Mouse (Mus musculus) right cerebral cortex, postnatal 25 days (tissue): ENCODE data around the gene 4930522H14Rik.
A peak's percentile ranks its signal among the peaks of the same experiment; 100 is the strongest.

Source experiments
- DNase-seq: peaks from one replicate; pipeline ENCODE4 v3.0.0; 2022

The 4930522H14Rik gene

DNA sequence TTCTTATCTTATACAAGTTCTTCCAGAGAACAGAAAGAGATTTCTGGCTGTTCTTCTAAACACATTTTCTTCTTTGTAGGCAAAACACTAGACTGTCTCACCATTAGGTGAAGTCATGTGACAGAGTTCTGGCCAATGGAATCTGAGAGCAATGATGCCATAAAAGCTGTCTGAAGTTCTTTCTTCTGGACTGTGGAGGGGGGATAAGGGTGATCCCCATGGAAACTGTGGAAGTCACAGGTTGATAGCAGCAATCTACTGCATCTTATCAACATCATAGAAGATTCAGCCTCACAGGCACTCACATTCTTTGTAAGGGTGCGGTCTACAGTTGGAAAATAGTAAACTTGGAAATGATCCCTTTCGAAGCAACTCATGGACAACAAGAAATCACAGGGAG lies at the start of gene 4930522H14Rik:
Gene 4930522H14Rik (minus strand): TSS at position 187 of the 400 bp plus-strand sequence.
- DNase-seq, result no peak

DNA sequence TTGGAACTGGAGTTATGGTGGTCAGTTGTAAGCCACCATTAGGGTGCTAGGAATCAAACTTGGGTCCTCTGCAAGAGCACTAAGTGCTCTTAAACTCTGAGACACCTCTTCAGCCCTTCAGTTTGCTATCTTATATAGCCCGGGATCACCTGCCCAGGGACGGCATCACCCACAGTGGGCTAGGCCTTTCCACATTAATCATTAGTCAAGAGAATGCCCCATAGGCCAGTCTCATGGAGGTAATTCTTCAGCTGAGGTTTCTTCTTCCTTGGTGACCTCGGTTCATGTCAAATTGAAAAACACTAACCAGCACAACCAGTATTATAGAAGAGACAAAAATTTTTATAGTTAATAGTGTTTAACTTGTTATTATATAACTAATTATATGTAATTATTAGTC lies 47.3 kb upstream of the 4930522H14Rik start:
- no peak for DNase-seq

DNA sequence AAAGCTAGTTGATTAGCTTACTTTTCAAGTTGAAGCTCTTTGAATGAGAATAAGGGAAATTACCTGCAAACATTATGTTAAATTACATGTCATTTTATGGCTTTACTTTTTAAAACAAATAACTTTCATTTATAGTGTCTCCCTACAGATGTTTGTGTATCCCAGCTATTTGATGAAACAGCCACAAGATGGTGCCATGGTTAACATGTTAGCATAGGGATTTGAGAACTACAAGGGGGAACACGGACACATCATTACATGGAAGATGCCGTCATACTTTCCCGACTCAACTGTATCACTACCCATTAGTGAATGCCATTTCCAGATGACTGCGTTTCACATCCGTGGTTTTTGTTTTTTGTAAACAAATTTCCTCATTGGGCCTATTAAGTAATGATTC lies 45.8 kb upstream of the 4930522H14Rik start:
- DNase-seq, result no peak

DNA sequence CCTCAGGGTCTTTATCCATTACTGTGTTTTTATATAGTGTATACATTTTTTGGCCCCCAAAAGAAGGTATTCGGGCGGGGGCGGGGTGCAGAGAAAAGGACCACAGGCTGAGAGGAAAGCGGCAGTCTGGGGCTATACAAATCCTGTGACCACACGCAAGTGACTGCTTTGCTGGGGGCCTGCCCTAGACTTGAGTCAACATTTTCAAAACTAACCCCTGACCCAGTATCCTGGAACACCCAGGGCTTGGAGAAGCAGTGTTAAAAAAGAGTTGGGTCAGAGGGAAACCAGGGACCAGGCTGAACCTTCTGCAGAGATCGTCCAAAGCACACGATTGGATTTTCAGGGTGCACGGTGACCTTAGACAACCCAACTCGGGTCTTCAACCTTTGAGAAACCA lies 43.7 kb upstream of the 4930522H14Rik start:
- DNase-seq, result no peak

DNA sequence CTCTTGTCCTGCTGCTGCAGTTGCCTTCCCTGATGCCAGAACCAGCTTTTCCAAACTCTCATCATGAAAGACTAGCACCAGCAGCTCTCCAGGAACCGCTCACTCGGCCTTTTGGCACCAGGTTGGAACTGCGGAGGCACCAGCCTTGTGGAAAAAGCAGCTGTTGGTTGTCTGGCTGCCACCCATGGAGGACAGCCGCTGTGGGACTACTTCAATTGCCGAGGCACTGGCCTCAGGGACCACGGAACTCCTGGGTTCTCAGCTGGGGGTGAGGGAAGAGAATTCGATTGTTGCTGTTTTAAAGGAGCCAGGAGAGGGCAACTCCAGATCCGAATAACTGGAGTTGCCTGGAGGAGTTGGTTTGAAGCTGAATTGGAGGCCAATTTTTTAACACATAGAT lies 43.2 kb upstream of the 4930522H14Rik start:
- DNase-seq, result no peak

DNA sequence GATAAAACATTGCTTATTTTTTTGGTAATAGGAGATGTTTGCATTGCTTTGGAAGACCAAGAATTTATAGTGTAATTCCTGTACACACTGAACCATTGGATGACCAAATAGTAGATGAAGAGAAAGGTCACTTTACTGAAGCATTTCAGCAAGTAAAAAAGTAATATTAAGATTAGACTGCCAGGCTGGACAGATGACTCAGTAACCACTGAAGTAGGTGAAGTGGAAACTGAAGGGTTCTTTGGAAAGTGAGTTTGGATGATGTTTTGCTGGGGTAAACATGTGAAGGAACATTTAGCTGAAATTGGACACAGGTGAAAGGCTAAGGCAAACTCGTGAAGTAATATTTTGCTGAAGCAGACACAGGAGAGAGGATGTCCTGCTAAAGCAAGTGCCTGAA lies 41.5 kb upstream of the 4930522H14Rik start:
- DNase-seq, result no peak

DNA sequence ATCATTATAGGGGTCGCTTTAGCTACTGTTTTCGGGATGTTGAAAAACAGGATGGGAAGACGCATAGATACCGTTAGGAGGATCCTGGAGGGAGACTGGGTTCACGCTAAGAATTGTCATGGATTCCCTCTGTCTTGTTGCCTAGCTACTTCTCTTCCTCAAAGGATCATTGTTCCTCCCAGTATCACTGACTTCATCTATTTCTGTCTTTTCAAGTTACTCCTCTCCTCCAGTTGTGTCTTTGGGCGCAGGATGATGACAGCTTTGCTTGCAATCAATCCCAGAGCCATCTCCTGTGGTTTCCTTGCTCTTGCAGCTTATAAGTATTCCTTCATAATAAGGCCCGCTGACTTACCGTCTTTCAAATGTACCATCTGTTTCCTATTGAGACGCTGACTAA lies 38.3 kb upstream of the 4930522H14Rik start:
- DNase-seq, result no peak

DNA sequence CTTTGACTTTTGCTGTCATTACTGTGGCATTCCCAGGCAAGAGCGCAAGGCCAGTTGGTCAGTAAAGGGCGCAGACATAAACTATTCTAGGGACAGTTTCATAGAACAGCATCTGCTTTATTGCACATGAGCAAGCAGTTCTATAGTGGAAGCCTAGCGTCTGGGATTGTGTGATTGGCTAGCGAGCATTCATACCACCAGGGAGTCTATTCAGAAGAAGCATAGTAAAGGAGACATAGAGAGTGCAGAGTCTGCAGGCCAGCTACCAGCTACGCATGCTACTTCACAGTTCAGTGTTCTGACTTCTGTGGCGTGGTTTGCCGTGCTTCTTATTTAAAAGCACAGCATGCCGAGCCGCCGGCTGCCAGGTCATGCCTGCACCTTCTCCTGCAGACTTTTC lies 37.9 kb upstream of the 4930522H14Rik start:
- no peak for DNase-seq

DNA sequence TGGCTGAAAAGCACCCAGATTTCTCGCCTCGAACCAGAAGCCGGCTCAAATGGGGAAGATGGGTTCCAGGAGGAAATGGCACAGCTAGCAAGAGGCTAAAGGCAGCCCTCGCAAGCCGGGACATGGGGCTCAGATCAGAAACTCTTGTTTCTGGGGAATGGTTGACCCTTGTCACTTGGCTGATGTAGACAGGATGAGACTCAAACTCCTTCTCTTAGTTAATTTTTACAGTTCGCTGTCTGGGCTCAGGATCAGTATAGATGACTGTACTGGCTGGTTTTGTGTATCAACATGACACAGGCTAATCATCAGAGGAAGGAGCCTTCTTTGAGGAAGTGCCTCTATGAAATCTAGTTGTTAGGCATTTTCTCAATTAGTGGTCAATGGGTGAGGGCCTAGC lies 33.6 kb upstream of the 4930522H14Rik start:
- no peak for DNase-seq

DNA sequence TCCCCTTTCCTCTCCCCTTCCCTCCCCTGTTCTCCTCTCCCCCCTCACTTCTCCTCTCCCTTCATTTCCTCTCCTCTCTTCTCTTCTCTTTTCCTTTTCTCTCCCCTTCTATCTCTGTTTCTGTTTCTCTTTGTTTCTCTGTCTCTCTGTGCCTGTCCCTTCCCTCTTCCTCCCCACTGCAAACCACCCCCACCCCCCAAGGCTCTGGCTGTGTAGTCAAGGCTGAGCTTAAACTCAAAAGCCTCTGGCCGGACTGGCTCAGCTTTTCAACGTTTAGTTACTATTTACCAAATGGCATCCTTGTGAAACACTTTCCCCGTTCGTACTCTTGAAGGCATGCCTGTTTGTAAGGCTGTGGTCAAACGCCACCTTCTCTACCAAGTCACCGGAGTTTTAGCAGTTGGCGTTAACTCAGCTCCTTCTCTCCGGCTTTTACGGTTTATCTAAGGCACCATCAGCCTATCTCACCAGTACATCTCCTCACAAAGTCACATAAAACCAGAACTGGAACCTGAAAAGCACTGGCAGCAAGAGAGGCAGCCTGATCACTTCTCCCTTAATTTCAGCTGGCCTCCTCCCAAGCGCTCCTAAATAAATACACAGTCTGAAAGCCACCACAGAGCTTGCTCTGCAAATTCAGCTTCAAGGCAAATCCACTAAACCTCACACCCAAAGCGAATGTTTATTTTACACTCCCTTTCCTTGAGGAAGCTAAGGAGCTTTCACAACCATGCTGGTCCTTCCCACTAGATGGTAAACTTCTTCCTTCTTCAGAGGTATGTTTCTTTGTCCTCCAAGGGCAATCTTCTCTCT lies 19.4 kb upstream of the 4930522H14Rik start:
- DNase-seq, result no peak

DNA sequence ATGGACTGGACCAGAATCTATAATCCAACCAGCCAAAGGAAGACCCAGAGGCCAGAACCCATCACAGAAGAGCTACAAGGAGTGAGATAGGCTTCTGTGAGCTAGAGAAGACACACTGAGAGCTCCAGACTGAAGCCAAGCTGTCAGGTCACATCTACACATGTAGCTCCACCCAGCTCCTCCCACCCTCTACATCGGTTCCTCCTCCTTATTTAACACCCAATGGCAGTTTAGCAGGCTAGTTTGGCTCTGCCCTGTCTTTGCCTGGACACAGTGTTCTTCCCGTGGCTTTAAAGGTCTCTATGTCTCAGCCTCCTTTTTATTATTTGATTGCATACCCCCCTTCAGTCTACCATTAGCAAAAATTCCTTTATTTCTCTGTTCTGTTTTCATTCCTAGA lies 16.2 kb upstream of the 4930522H14Rik start:
- no peak for DNase-seq

DNA sequence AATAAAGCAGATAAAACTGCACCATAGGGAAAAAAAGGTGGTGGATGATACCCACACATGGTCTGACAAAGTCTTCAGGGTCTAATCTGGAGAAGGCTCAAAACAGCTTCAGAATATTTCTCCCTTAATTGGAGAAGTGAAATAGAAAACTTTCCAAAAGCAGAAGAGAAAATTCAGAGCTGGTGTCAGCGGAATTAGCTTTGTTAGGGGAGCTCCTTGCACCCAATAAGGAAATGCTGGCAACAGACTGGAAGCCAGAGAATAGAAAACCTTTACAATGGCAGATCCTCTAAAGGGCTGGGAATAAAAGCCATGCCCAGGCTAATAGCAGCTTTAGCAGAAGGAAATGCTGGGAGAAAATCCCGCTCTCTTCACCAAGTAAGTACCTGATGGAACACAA lies 15.4 kb upstream of the 4930522H14Rik start:
- DNase-seq, result no peak

DNA sequence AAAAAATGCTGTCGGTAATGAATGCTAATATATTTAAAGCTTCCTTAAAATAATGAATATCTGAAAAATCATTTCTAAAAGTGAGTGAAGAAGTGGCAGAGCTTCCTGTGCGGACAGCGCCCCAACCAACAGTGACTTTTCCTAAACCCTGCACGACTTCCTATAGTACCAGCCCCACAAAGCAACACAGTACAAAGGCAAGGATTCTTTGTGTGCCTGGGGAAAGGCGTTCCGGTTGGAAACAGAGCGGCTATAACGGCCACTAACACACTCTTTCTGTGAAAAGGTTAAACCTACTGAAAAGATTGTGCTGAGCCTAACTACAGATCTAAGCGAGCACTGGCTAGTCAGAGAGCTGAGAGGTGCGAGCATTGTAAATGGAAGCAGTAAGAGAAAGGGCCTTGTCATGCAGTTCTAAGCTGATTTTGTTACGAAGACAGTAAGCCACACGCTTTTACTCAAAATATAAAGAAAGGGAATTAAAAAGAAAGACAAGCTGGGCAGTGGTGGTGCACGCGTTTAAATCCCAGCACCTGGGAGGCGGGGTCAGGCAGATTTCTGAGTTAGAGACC lies 766 bp downstream of the 4930522H14Rik start:
- no peak for DNase-seq

DNA sequence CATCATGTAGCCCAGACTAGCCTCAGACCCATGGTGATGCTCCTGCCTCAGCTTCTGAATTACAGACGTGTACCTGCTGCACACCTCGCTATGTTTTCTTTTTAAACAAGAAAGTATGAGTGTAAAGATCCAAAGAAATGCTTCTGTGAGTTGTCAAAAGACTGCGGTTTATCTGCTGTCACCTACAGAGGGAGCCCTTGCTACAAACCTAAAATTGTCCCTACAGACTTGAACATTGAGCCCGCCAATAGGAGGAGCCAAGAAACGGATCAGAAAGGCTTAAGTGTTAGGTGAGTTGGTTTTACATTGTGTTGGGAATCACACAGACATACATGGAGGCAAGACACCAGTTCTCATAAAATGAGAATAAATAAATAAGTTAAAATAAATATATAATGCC lies 26.2 kb downstream of the 4930522H14Rik start:
- DNase-seq, result peak; percentile 31

DNA sequence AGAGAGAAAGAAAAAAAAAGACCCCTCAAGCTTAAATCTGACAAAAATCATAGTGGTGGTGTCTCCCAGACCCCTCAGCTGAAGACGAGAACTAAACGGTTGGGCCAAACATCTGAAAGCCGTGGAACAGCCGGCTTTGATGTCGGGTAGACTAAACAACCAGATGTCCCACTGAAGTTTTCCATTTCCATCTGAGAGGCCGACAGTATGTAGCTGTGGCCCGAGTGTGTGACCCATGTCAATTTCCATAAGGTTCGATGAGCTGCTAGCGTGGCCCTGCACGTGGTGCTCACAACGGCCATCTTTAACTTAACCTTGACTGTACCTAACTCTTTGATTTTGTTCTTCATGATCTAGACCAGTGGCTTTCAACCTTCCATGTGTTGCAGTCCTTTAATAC lies 32.6 kb downstream of the 4930522H14Rik start:
- no peak for DNase-seq

DNA sequence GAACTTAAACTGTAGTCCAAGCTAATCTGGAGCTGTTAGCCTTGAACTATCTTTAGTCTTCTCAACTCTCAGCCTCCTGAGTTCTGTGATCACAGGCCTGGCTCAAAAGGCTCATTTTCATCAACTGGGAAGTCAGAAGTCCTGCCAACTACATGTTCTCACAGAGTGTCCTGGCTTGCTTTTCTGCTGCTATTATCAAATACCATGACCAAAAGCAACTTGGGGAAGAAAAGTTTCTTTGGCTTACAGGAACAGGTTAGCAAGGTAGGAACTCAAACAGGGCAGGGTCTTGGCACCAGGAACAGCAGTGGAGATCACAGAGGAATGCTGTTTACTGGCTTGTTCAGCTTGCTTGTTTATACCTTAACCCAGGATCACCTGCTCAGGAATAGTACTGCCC lies 37.5 kb downstream of the 4930522H14Rik start:
- DNase-seq, result no peak

DNA sequence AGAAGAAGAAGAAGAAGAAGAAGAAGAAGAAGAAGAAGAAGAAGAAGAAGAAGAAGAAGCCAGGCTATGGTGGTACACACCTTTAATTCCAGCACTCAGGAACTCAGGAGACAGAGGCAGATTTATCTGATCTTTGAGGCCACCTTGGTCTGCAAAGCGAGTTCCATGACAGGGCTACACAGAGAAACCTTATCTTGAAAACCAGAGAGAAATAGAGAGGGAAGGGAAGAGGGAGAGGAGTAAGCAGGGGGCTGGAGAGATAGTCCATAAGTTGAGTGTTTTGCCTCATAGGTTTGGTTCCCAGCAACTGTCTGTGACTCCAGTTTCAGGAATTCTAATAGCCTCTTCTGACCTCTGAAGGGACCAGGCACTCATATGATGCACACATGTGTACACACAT lies 42.3 kb downstream of the 4930522H14Rik start:
- no peak for DNase-seq

DNA sequence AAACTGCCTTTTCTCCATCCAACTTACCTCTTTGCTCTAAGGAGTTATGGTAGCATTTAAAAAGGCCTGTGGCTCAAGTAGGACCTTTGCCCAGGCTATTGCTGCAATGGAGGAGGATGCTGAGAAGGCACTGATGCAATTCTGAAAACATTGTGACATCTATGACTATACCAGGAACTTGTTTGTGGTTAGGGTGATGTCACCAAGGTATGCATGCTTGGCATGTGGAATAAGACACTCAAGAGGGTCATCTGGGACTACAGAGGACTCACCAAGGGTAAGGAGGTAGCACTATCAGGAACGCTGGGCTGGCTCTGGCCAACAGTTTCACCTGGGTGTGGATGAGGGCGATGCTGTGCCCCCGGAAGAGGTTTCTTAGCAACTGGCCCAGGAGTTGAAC lies 46.5 kb downstream of the 4930522H14Rik start, which contains the start of gene Rnf11:
Gene Rnf11 (minus strand): TSS at position 108 of the 400 bp plus-strand sequence.
- DNase-seq, result no peak

DNA sequence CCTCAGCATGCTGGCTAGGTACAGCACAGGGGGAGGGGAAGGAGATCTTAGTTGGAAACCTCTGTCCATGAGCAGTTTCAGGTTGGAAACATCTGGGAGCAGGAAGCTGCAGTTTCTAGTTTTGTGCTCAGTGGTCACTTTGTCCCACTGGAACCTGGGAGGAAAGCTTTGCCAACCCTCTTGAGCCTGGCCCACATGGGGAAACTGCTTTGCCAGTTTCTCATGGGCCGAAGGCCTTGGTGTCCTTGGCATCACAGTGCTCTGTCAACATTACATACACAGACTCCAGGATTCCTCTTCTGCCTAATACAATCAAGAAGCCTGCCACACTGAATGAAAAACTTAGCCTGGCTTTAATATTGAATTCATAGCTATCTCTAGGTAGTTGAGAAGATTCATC lies 48.4 kb downstream of the 4930522H14Rik start:
- DNase-seq, result no peak

DNA sequence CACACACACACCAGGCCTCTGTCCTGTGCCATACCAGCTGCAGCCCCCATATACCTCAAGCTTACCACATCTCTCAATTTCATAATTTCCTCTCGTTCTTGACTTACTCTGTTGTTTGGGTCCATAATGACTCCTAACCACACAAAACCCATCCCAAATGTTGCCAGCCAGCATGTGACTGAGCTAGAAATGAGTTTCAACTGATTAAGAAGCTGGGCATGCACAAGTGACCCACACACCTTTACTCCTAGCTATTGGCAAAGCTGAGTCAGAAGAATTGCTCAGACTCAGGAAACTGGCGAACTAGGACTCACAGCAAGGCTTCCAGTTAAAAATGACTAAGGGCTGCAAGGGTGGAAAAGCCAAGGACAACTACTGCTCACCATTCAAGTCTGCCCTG lies 49.7 kb downstream of the 4930522H14Rik start:
- no peak for DNase-seq

DNA sequence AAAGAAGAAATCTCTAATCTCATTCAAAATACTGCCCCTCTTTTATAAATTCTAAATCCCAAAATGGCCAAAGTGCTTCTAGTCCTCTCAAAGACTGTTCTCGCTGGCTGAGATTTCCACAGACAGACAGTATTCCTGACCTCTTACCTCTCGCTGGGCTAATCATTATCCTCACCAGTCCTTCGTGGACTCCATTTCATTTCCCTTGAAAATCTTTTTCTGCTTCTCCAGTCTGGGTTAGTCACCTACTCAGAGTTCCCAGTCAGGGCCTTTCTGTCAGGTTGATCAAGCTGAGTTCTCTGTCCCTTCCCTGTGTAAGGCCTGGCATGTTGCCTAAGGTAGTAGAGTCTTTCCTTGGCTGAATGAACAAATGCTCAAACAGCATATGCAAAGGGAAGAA lies 53.6 kb downstream of the 4930522H14Rik start:
- DNase-seq, result no peak

DNA sequence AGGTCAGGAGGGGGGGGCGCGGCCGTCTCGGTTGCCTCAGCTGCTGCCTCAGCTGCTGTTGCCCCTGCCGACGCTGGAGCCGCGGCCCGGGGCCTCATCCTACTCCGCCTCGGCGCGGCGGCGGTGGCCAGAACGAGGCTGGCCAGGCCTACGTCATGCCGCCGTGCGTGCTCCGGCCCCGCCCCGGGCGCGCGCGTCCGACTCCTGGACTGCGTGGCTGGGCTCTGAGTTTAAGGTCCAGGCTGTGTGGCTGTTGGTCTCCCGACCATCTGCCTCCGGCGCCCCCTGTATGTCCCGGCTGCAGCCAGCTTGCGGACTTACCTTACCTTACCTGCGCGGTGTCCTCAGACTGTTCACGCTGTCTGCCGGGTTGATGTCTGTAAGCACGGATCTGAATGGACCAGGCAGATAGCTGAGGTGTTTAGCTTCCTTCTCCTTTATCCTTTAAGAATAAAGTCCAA lies 54.5 kb downstream of the 4930522H14Rik start:
- peak; percentile 91 for DNase-seq

DNA sequence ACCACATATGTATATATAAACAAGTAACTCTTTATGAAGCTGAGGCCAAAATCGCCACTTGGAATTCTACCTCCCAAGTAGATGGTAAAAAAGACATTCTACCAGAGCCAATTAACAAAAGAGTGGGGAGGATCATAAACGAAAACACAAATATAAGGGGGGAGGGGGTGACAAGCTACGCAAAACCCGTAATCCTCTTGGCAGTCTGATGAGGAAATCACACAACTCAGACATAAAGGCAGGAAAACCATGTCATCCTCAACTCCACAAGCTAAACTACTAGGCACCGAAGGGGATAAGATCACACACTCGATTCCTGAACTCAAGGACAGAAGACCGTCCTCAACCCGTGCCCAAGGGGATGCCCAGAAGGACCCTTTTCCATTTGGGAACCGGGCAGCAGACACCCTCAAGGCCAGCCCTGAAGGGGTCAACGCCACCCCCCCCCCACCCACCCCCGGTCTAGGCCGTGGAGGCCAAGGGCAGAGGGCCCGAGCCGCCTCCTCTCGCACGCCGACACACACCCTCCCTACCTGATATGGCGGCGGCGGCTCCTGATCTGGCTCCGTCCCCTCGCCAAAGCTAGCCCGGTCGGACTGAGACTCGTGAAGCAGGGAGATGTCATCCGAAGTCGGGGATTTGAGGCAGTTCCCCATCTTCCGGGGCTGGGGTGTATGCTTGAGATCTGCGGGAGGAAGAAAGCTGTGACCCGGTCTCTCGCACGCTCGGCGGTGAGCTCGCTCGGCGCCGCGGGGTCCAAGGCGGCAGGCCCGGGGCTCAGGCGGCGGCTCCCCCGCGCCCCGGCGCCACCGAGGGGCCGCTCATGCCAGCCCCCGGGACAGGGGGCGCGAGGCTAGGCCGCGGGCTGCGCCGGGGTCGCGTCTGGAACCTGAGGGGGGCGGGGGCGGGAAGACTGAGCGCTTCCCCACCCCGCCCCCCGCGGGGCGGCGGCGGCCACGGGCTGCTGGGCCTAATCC lies 55.2 kb downstream of the 4930522H14Rik start:
- peak; percentile 48 for DNase-seq
